Mouse (Mus musculus) T-helper 1 cell (primary cell): ENCODE measurements around the gene Cd82.

Source experiments
- in situ Hi-C: fragments of 300-600 bp; cut with MboI, MseI; formaldehyde crosslinking; loops from one replicate; pipeline ENCODE4 v1.15.1; 2025; ENCODE audit warnings: high pct_unique_total_duplicates

Cd82 gene

GRCm38 (mm10) chr2:93419971-93420370, 43.0 kb downstream of the Cd82 start:
- in situ Hi-C loops, result loop anchor here (5.0 to 10.0 kb wide), 3 partner anchors 47 to 995 kb away; no protein-coding TSS in a partner anchor

- in situ Hi-C loops, result no loop called here
These were observed 44.5 kb downstream of the Cd82 start for GRCm38 (mm10) chr2:93418396-93418795.

DNA sequence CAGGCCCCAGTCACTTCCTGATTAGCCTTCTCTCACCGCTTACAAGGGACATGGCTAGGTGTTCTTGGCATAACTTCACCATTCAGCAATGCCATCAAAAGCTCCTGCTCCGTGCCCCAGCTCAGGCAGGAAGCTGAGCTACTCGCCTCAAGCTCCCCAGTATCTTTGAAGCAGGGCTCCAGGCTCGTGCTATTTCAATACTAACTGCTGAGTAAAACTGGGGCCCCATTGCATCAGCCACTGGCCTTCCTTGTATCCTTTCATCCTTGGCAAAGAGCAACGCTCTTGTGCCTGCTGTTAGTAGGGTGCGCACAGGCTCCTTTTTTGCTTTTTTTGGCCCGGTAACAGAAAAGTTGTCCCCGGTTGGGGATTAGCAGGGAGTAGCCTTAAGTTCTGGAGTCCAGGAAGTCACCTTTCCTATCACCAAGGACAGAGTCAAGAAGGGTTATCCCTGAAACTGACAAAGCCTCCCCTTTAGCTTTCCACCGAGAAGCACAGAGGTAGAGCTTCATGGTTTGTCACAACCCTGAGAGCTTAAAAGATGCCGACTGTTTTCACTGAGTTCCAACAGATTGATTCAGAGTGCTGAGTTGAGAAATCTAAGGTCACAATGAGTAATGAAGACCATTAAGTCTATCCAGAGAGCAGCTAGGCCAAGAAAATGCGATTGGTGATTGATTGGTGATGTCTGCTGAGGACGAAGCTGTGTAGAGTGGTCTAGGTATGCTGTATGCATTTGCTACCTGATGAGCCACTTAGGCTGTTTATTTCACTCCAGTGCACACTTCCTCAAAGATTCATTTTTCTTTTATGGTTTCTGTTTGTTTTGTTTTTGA, 45.8 kb downstream of the Cd82 start:
- in situ Hi-C loops, result no loop called here

GRCm38 (mm10) chr2:93415281-93415680, 47.7 kb downstream of the Cd82 start:
- in situ Hi-C loops, result no loop called here

GRCm38 (mm10) chr2:93414163-93414562, 48.8 kb downstream of the Cd82 start:
- in situ Hi-C loops, result loop anchor here (5.0 kb wide), 1 partner anchor 202 kb away; no protein-coding TSS in a partner anchor

DNA sequence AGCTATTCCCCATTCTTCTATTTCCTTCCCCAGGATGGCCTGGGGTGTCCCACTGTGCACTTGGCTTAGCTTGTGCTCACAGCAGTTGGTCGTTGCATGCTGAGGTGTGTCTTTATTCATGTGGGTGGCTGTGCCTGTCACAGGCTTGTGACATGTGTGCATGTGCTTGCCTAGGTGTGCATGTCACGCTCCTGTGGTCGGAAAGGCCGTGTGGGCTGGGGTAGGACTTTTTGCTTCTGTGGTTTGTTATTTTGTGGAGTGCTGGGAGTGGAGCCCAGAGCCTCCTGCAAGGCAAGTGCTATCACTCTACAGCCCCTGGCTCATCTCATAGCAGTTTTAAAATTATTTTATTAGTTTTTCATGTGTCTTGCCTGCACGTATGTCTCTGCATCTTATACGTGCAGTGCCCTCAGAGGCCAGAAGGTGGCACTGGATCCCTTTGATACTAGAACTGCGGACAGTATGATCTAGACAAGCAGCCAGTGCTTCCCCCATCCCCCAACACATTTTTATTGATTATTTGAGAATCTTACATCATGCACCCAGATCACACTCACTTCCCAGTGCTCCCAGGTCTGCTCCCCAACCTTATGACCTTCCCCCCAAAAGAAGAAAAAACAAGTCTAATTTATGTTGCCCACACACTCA, 49.4 kb downstream of the Cd82 start:
- in situ Hi-C loops, result loop anchor here (5.0 kb wide), 1 partner anchor 201 kb away; no protein-coding TSS in a partner anchor

GRCm38 (mm10) chr2:93412101-93412500, 50.8 kb downstream of the Cd82 start:
- in situ Hi-C loops, result loop anchor here (5.0 kb wide), 1 partner anchor 200 kb away; no protein-coding TSS in a partner anchor

- in situ Hi-C loops, result loop anchor here (5.0 kb wide), 1 partner anchor 199 kb away; no protein-coding TSS in a partner anchor
These were observed 51.9 kb downstream of the Cd82 start for GRCm38 (mm10) chr2:93410899-93411570.

DNA sequence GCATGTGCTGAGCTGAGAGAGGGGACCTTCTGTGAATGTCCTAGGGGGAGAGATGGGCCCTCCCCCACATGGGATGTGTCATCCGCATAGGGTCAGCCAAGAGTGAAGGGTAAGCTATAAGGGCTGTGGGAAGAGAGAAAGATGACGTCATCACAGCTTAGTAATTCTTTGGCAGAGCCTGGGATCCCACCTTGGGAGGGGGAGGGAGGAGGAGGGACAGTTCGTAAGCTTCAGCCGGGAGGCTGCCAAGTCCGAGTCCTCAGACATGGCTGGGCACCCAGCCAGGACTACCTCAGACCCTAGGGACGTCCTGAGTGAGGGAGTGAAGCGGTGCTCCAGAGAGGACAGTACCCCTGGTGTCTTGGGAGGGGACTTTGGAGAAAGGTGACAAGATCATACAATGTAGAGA, 57.9 kb downstream of the Cd82 start:
- in situ Hi-C loops, result no loop called here

DNA sequence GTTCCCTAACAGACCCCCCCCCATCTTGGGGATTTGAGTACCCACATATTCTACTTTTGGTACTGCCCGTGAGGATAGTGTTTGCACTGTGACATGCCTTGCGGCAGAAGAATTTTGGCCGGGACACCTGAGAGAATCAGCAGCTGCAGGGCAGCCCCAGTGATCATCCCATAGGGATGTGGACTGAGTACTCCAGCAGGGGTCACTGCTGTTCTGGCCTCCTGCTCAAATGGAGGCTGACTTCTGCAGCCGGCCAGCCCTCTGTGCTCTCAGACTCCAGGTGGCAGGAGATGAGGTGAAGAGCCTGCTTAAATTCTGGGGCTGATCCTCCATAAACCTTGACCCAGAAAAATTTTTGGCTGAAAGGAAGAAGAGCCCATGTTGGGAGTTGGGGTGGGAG, 58.8 kb downstream of the Cd82 start:
- in situ Hi-C loops, result no loop called here

DNA sequence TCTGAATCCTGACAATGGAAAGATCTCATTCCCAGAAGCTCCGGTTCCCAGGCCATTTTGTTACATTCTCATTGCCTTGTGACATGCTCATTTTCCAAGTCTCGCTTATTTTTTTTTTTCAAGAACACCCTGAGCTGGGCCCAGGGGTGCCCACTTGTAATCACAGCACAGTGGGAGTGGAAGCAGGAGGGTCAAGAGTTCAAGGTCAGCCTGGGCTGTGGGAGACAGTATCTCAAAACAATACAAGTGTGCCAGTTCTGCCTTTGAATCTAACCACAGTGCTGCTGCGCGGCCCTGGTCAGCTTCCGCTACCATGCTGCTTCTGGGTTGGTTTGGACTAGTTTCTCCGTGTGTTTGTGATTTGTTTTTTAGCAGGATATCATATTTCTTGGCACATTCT, 59.7 kb downstream of the Cd82 start:
- in situ Hi-C loops, result no loop called here

- in situ Hi-C loops, result no loop called here
These were observed 71.7 kb downstream of the Cd82 start for GRCm38 (mm10) chr2:93391198-93391597.

- in situ Hi-C loops, result no loop called here
These were observed 72.6 kb downstream of the Cd82 start for GRCm38 (mm10) chr2:93390170-93390926.

DNA sequence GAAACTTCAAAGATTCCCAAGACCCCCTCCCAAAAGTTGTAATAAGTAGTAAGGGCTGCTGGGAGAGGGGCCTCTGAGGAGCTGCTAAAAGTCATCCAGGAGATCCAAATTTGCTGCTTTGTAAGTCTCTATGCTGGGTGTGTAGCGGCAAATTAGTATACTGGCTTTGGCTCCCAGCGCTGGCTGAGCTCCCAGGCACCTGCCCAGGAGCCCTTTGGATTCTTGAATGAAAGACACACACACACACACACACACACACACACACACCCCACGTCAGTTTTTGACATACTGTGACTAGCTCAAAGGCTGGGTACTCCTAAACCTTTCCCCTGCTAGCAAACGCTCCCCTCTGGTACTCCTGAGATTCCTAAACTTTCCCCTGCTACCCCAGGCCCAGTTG, 76.0 kb downstream of the Cd82 start:
- in situ Hi-C loops, result no loop called here

DNA sequence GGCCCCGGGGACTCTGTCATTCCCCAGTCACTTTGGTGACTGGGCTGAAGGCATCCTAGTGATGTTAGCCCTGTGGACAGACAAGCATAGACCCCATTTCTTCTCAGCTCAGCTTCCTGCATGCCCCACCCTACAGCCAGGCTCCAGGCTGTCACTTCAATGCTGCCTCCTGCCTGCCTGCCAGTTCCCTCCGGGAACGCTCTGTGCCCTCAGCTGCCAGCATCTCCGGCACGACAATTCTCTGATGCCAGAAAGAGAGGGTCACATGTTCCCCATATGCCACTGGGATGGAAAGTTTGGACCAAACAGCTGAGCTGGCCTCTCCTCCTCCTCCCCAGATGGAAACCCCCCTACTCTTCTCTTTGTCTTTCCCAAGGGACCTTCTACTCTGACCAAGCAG, 79.1 kb downstream of the Cd82 start:
- in situ Hi-C loops, result no loop called here

DNA sequence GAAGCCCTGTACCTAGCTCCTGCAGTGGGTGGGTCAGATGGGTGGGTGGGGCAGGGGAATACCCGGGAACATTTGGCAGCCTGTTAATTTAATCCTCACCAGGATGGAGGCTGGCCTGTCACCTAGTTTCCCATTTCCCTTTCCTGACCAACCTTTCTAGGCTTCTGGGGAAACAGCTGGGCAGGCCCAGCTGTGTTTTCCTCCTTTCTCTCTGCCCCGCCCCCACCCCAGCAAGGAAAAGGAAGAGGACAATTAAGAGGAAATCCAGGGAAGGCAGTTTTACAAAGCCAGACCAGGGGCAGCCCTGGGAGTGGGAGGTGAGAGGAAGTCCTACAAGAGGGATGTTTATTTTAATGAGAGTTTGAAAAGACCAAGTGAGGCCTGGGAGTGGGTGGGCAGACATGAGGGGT, 82.3 kb downstream of the Cd82 start:
- in situ Hi-C loops, result no loop called here

- in situ Hi-C loops, result no loop called here
These were observed 85.1 kb downstream of the Cd82 start for GRCm38 (mm10) chr2:93377797-93378196.

DNA sequence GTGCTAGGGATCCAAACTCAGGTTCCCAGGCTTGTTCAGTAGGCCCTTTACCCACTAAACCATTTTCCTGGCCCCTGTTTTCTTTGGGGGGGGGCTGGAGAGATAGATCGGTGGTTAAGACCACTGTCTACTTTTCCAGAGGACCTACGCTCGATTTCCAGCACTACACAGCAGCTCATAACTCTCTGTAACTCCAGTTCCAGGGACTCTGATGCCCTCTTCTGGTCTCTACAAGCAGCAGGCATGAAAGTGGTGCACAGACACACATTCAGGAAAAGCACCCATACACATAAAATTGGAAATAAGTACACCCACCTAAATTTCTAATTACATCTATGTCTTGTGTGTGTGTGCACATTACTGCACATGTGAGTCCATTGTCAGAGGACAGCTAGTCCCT, 85.8 kb downstream of the Cd82 start:
- in situ Hi-C loops, result no loop called here

- in situ Hi-C loops, result no loop called here
These were observed 90.1 kb downstream of the Cd82 start for GRCm38 (mm10) chr2:93372872-93373271.

DNA sequence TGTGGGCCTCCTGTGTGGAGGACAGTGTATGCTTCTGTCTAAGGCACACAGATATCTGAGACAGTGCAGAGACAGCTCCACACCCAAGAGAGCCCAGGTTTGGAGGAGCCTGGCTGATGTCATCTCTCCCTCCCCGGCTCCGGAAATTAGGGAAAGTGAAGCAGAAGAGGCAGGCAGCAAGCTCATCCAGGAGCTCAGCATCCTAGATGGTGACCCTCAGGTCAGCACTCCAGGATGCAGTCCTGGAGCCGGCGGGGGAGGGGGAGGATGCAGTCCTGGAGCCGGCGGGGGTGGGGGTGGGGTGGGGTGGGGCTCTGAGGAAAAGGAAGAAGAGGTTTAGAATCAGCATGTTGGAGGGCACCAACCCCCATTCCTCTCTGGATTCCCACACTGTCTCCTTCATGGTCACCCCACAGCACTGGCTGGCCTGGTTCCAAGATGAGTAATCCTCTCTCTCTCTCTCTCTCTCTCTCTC, 90.8 kb downstream of the Cd82 start:
- in situ Hi-C loops, result no loop called here
